Mouse (Mus musculus): ENCODE measurements at regions not wholly inside any gene's neighbourhood (a gene's known extent, or its start where the extent isn't known, plus 50 kb on each side); places are given as distances from the start of the nearest gene placed in this dataset.

DNA sequence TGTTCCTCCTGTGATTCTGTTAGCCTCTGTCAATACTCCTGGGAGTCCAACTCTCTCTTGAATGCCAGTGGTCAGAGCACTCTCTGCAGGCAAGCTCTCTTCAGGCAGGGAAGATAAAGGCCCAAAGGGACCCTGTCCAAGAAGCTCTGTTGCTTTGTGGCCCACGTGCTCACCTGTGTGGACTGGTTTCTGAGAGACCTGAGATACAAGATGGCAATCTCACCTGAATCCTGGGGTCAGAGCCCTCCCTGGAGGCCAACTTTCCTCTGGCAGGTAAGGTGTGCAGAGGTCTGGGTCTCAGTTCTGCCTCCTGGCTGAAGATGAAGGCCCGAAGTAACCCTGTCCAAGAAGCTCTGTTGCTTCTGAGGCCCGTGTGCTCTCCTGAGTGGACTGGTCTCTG, 83.6 kb upstream of the Adcy1 start:
- Histone ChIP-seq H3K9me3 (replicated peaks; ENCODE audit: control insufficient read depth, low read length) (no peaks in the 10 kb centered on the region), H3K4me1 (ENCODE audit: control insufficient read depth, insufficient read depth) (no peaks in the 10 kb centered on the region), H3K27ac (ENCODE audit: low read depth) (no peak overlapping the region), H3K27me3 (ENCODE audit: control insufficient read depth, insufficient read depth, low read length) (no peaks in the 10 kb centered on the region), H3K4me2 (ENCODE audit: low read depth, low read length) (no peak overlapping the region), H3K4me3 (ENCODE audit: low read depth, low read length) (no peak overlapping the region), H3K9ac (replicated peaks; ENCODE audit: low read depth, low read length) (no peak overlapping the region), H3K36me3 (replicated peaks; ENCODE audit: control insufficient read depth, insufficient read depth, low read length) (no peaks in the 10 kb centered on the region)
- DNase-seq (ENCODE audit: low spot score) (no peak), ATAC-seq (ENCODE audit: insufficient read depth, low read depth) (no peak)
- TF ChIP-seq EP300 (IDR thresholded peaks at IDR 0.05; ENCODE audit: low read depth): no peak
- TF ChIP-seq CTCF (IDR thresholded peaks at IDR 0.05; ENCODE audit: low read depth): no peak
- WGBS: 73% methylated on average over 3 of the region's 3 CpGs

DNA sequence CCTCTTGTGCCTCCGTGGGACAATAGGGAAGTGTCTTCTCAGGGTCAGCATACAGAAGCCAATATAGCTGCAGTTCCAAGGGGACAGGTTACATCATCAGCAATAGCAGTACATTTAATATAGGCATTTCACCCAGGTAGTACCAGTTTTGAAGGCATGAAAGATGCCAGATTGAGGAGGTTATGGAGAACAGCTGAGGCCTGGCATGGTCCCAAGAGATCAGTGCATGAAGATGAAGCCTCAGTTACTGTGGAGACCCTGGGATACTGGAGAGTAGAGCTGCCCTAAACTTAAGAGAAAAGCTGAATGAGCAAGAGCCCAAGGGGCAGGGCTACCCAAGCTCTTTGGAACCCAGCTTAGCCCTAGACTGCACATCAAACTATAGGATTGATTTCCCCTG, 94.1 kb upstream of the Adcy1 start:
- no peaks in the 10 kb centered on the region for H3K9me3 ChIP-seq (replicated peaks; ENCODE audit: control insufficient read depth, low read length)
- 80% methylated on average over 1 of the region's 1 CpGs for WGBS

DNA sequence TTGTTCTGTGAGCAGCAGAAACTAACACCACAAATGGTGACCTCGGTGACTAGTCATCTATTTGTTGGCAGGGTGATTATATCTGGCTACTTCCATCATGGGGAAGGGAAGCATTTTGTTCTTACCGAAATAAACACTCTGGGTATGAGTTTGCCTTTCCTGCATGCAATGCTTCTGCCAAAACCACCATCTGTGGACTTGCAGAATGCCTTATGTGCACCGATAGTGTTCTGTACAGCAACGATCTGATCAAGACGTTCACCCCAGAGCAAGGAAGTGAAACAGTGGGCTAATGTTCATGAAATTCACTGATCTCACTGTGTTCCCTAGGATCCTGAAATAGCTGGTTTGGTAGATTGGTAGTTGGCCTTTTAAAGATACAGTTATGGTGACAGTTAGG, 96.3 kb upstream of the Adcy1 start:
- no peaks in the 10 kb centered on the region for H3K9me3 ChIP-seq (replicated peaks; ENCODE audit: control insufficient read depth, low read length)
- no peak overlapping the region for H3K27ac ChIP-seq (ENCODE audit: low read depth)
- TF ChIP-seq CTCF (IDR thresholded peaks at IDR 0.05; ENCODE audit: low read depth): no peak
- TF ChIP-seq EP300 (IDR thresholded peaks at IDR 0.05; ENCODE audit: low read depth): no peak
- ATAC-seq (ENCODE audit: insufficient read depth, low read depth) (no peak), DNase-seq (ENCODE audit: low spot score) (no peak)
- WGBS: 86% methylated on average over 5 of the region's 5 CpGs
- H3K4me3 ChIP-seq (ENCODE audit: low read depth, low read length): no peak overlapping the region
- H3K4me1 ChIP-seq (ENCODE audit: control insufficient read depth, insufficient read depth): no peaks in the 10 kb centered on the region
- no peaks in the 10 kb centered on the region for H3K36me3 ChIP-seq (replicated peaks; ENCODE audit: control insufficient read depth, insufficient read depth, low read length)
- no peaks in the 10 kb centered on the region for H3K27me3 ChIP-seq (ENCODE audit: control insufficient read depth, insufficient read depth, low read length)
- H3K9ac ChIP-seq (replicated peaks; ENCODE audit: low read depth, low read length): no peak overlapping the region
- no peak overlapping the region for H3K4me2 ChIP-seq (ENCODE audit: low read depth, low read length)

More for the DNA sequence above, 94.1 kb upstream of the Adcy1 start:
- TF ChIP-seq CTCF (IDR thresholded peaks at IDR 0.05; ENCODE audit: low read depth) (no peak), EP300 (IDR thresholded peaks at IDR 0.05; ENCODE audit: low read depth) (no peak)
- DNase-seq (ENCODE audit: low spot score): no peak
- Histone ChIP-seq H3K4me2 (ENCODE audit: low read depth, low read length) (no peak overlapping the region), H3K4me3 (ENCODE audit: low read depth, low read length) (no peak overlapping the region), H3K36me3 (replicated peaks; ENCODE audit: control insufficient read depth, insufficient read depth, low read length) (no peaks in the 10 kb centered on the region), H3K4me1 (ENCODE audit: control insufficient read depth, insufficient read depth) (no peaks in the 10 kb centered on the region), H3K27me3 (ENCODE audit: control insufficient read depth, insufficient read depth, low read length) (no peaks in the 10 kb centered on the region), H3K27ac (ENCODE audit: low read depth) (no peak overlapping the region), H3K9ac (replicated peaks; ENCODE audit: low read depth, low read length) (no peak overlapping the region)
- no peak for ATAC-seq (ENCODE audit: insufficient read depth, low read depth)

DNA sequence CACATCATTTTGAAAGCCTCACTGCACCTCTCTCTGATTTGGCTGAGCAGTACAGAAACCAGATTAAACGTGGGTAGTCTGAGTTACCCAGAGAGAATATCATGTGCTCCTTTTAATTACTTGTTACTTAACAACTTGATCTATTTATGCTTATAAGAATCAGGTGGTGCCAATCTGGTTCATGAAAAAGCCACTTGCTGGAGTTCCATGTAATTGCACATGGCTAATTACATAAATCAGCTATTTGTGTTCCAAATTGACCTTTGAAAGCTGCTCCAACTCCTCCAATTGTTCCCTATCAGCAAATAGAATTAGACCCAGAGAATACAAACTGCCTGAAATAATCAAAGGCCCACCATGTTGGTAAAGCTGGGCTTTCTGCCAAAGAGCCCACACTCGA, 98.8 kb upstream of the Adcy1 start:
- Histone ChIP-seq H3K4me1 (ENCODE audit: control insufficient read depth, insufficient read depth) (no peaks in the 10 kb centered on the region), H3K36me3 (replicated peaks; ENCODE audit: control insufficient read depth, insufficient read depth, low read length) (no peaks in the 10 kb centered on the region), H3K4me2 (ENCODE audit: low read depth, low read length) (no peak overlapping the region), H3K27ac (ENCODE audit: low read depth) (no peak overlapping the region), H3K9ac (replicated peaks; ENCODE audit: low read depth, low read length) (no peak overlapping the region), H3K9me3 (replicated peaks; ENCODE audit: control insufficient read depth, low read length) (0 out of 2 replicates have a peak, but pooled peaks cover 2% of the 10 kb centered on the region), H3K4me3 (ENCODE audit: low read depth, low read length) (no peak overlapping the region), H3K27me3 (ENCODE audit: control insufficient read depth, insufficient read depth, low read length) (no peaks in the 10 kb centered on the region)
- DNase-seq (ENCODE audit: low spot score) (no peak), ATAC-seq (ENCODE audit: insufficient read depth, low read depth) (no peak)
- 44% methylated on average over 2 of the region's 2 CpGs for WGBS
- TF ChIP-seq CTCF (IDR thresholded peaks at IDR 0.05; ENCODE audit: low read depth) (no peak), EP300 (IDR thresholded peaks at IDR 0.05; ENCODE audit: low read depth) (no peak)

DNA sequence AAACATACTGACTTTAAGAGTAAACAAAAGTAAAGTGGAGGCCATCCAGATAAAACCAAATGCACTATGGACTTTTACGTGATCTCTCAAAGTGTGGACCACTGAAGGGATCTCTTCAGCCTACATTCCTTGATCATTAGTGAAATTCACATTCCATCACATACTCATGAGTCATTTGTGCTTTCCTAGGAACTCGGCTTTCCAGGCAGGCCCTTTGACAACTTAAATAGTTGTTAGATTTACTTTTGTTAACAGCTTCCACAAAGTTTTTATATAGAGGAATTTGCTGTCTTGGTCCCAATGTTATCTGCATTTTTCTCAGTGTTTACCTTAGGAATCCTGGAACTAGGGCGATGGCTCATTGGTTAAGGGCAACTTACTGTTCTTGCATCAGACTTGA, 99.7 kb upstream of the Adcy1 start:
- 63% methylated on average over 3 of the region's 3 CpGs for WGBS
- no peak overlapping the region for H3K4me2 ChIP-seq (ENCODE audit: low read depth, low read length)
- H3K4me1 ChIP-seq (ENCODE audit: control insufficient read depth, insufficient read depth): no peaks in the 10 kb centered on the region
- H3K9ac ChIP-seq (replicated peaks; ENCODE audit: low read depth, low read length): no peak overlapping the region
- no peak for ATAC-seq (ENCODE audit: insufficient read depth, low read depth)
- no peak for DNase-seq (ENCODE audit: low spot score)
- no peaks in the 10 kb centered on the region for H3K36me3 ChIP-seq (replicated peaks; ENCODE audit: control insufficient read depth, insufficient read depth, low read length)
- H3K9me3 ChIP-seq (replicated peaks; ENCODE audit: control insufficient read depth, low read length): 0 out of 2 replicates have a peak, but pooled peaks cover 2% of the 10 kb centered on the region
- TF ChIP-seq CTCF (IDR thresholded peaks at IDR 0.05; ENCODE audit: low read depth) (no peak), EP300 (IDR thresholded peaks at IDR 0.05; ENCODE audit: low read depth) (no peak)
- no peak overlapping the region for H3K27ac ChIP-seq (ENCODE audit: low read depth)
- H3K27me3 ChIP-seq (ENCODE audit: control insufficient read depth, insufficient read depth, low read length): no peaks in the 10 kb centered on the region
- H3K4me3 ChIP-seq (ENCODE audit: low read depth, low read length): no peak overlapping the region

DNA sequence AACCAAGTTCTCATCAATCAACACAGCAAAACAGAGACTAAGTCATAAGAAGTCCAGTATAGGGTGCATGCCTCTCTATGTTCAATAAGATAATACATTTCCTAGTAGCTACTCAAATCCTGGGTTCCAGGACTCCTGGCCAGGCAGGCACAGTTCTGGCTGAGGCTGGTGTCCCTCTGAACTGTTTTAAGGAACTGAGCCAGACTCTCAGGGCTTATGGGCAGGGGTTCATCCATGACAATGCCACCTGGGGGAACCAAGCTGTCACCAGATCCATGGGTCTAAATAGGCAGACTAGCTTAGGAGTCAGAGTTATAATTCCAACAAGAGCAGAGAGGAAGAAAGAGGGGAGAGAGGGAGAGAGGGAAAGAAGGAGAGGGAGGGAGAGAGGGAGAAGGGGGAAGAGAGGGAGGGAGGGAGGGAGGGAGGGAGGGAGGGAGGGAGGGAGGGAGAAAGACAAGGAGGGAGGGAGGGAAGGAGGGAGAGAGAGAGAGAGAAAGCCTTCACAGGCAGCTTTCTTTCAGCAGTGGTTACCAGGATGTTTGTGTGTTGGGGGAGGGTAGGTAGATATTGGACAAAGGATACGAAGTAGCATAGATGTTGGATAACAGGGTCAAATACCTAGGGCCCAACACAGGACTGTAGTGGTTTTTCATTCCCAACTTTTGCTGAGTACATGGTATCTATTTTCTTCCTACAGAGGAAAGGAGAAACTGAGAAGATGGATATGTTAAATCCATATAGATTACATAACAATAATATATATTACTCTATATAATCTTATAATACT, 100.3 kb upstream of the Adcy1 start:
- H3K36me3 ChIP-seq (replicated peaks; ENCODE audit: control insufficient read depth, insufficient read depth, low read length): no peaks in the 10 kb centered on the region
- ATAC-seq (ENCODE audit: insufficient read depth, low read depth) (no peak), DNase-seq (ENCODE audit: low spot score) (no peak)
- no peak overlapping the region for H3K27ac ChIP-seq (ENCODE audit: low read depth)
- H3K9me3 ChIP-seq (replicated peaks; ENCODE audit: control insufficient read depth, low read length): 0 out of 2 replicates have a peak, but pooled peaks cover 2% of the 10 kb centered on the region
- no peaks in the 10 kb centered on the region for H3K4me1 ChIP-seq (ENCODE audit: control insufficient read depth, insufficient read depth)
- TF ChIP-seq EP300 (IDR thresholded peaks at IDR 0.05; ENCODE audit: low read depth) (no peak), CTCF (IDR thresholded peaks at IDR 0.05; ENCODE audit: low read depth) (no peak)
- H3K4me2 ChIP-seq (ENCODE audit: low read depth, low read length): no peak overlapping the region
- 67% methylated on average over 1 of the region's 1 CpGs for WGBS
- H3K9ac ChIP-seq (replicated peaks; ENCODE audit: low read depth, low read length): no peak overlapping the region
- no peak overlapping the region for H3K4me3 ChIP-seq (ENCODE audit: low read depth, low read length)
- H3K27me3 ChIP-seq (ENCODE audit: control insufficient read depth, insufficient read depth, low read length): no peaks in the 10 kb centered on the region
